Mouse (Mus musculus) B cell, adult 2 months (primary cell): ENCODE data around the gene St6galnac1.
"Not testable (repeated sequence)": the region's sequence is repeated elsewhere in the genome, so short reads cannot be mapped to it uniquely, and the experiment has no call there.

ENCODE experiments used
- DNase-seq, 2 experiments: peaks; one replicate each; pipeline ENCODE4 v3.0.0; 2022

St6galnac1 gene

GRCm38 (mm10) chr11:116775407-116775806, at the start of gene St6galnac1:
Gene St6galnac1, minus strand, starts transcription at chr11:116775507.
- no peak for DNase-seq

- DNase-seq: not testable (repeated sequence)
Measured at GRCm38 (mm10) chr11:116823885-116824284, 48.6 kb upstream of the St6galnac1 start.

- no peak for DNase-seq
Measured at GRCm38 (mm10) chr11:116823255-116823654, 47.9 kb upstream of the St6galnac1 start.

- no peak for DNase-seq
Measured at GRCm38 (mm10) chr11:116822626-116823025, 47.3 kb upstream of the St6galnac1 start.

GRCm38 (mm10) chr11:116822215-116822614, 46.9 kb upstream of the St6galnac1 start:
- DNase-seq: no peak

- no peak for DNase-seq
Measured at GRCm38 (mm10) chr11:116821057-116821940, 46.0 kb upstream of the St6galnac1 start.

- no peak for DNase-seq
Measured at GRCm38 (mm10) chr11:116819932-116820593, 44.8 kb upstream of the St6galnac1 start.

GRCm38 (mm10) chr11:116818722-116819121, 43.4 kb upstream of the St6galnac1 start:
- no peak for DNase-seq

- no peak for DNase-seq
Measured at GRCm38 (mm10) chr11:116817567-116817966, 42.3 kb upstream of the St6galnac1 start.

GRCm38 (mm10) chr11:116816769-116817168, 41.5 kb upstream of the St6galnac1 start:
- no peak for DNase-seq

- DNase-seq: no peak
Measured at GRCm38 (mm10) chr11:116814884-116815415, 39.6 kb upstream of the St6galnac1 start.

GRCm38 (mm10) chr11:116814076-116814883, 39.0 kb upstream of the St6galnac1 start:
- DNase-seq: peak; percentile 52 to 58

- no peak for DNase-seq
Measured at GRCm38 (mm10) chr11:116813610-116814009, 38.3 kb upstream of the St6galnac1 start.

GRCm38 (mm10) chr11:116812793-116813529, 37.7 kb upstream of the St6galnac1 start:
- DNase-seq: no peak

- peak; percentile 42 to 46 for DNase-seq
Measured at GRCm38 (mm10) chr11:116810983-116811901, 35.9 kb upstream of the St6galnac1 start.

GRCm38 (mm10) chr11:116810528-116810927, 35.2 kb upstream of the St6galnac1 start:
- DNase-seq: no peak

GRCm38 (mm10) chr11:116809520-116809919, 34.2 kb upstream of the St6galnac1 start:
- no peak for DNase-seq

GRCm38 (mm10) chr11:116808811-116809395, 33.6 kb upstream of the St6galnac1 start:
- no peak for DNase-seq

GRCm38 (mm10) chr11:116807938-116808606, 32.8 kb upstream of the St6galnac1 start:
- peak; percentile 84 for DNase-seq

- DNase-seq: no peak
Measured at GRCm38 (mm10) chr11:116807526-116807925, 32.2 kb upstream of the St6galnac1 start.
